Mouse (Mus musculus): ENCODE measurements around the gene Chka.

DNA sequence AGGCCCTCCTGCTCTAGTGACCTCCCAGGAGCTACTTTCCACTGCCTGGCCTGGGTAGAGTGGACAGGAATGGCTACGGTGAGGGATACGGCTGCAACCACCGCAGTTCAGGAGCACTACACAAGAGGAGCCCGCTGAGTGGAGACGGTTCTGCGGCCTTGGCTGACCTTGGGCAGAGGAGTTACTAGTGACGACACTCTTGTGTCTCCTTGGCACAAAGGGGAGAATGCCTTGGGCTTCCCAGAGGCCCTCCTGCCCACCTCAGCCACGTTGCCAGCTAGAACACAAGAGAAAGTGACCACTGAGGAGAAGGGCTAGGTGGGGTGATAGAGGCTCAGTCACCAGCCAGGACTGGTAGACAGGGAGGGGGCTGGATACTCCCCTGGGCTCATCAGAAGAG is 72.6 kb downstream of the Chka start:
- no peak for TF ChIP-seq HCFC1 (IDR thresholded peaks at IDR 0.05; ENCODE audit: borderline replicate concordance, insufficient read depth, low read length)
- TF ChIP-seq ZNF384 (IDR thresholded peaks at IDR 0.05; ENCODE audit: low read depth, low read length): no peak
- no peak for TF ChIP-seq ZC3H11A (IDR thresholded peaks at IDR 0.05; ENCODE audit: borderline replicate concordance, low read depth, low read length)
- TF ChIP-seq MAFK (IDR thresholded peaks at IDR 0.05; ENCODE audit: insufficient read depth, low read depth, low read length): no peak
- TF ChIP-seq CHD2 (IDR thresholded peaks at IDR 0.05; ENCODE audit: low read depth, low read length): no peak

Data from ES-E14 (cell line).